Mouse (Mus musculus) right cerebral cortex, postnatal 36 days (tissue): ENCODE measurements at regions not wholly inside any gene's neighbourhood (a gene's known extent, or its start where the extent isn't known, plus 50 kb on each side); places are given as distances from the start of the nearest gene placed in this dataset.

Experiments used
- DNase-seq, 2 experiments: peaks; one replicate each; pipeline ENCODE4 v3.0.0; 2022; ENCODE audit warnings: low spot score in 2 of 2, mixed read lengths in 1 of 2

DNA sequence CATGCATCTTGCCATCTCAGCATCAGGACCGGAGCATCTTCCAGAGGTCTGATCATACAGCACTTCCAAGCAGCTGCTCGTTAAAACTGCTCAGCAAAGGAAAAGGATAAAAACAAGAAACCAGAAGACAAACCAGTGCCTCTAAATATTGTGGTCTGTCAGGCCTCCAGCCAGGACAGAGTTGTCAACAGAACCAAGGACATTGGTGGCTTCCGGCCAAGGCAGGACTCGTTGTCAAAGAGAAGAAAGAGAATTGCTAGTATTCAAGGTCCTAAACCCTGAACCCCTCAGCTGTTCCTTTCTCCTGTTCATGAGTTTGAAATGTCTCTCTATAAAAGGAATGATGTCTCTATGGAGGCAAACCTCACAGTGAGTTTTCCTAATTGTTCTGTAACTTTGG, 155.0 kb downstream of the Sp3 start:
- DNase-seq, result no peak

DNA sequence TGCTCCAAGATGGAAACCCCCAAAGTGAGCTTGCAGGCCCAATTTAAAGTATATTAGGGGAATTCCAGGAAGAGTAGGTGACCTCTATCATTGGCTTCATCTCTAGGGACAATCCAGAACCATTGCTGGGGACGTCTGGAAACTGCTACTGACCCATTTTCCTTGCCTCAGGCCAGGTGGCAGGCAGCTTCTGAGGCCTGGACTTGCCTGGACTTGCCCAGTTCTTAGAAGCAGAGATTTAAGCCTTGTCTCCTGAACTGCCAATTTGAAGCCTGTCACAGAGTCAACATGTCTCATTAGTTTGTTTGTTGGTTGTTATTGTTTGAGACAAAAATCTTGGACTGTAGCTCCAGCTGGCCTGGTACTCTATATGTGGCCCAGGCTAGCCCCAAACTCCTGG, 151.1 kb downstream of the Sp3 start:
- no peak for DNase-seq

DNA sequence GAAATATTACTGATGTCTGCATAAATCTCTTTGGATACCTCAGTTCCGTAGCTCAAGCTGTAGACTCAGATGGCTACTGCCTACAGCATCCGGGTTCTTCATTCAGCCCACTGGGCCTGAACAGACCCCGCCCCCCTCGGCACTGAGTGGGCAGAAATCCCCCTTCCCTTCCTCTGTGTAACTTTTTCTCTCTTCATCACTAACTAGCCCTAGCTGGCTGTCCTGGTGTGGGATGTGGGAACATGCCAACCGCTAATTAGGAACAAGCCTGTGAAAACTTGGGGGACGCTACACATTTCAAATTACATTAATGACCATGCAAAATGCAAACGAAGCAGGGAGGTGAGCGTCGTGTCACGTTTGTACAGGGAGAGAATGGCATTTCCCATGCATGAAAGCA, 147.5 kb downstream of the Sp3 start:
- DNase-seq, result no peak

DNA sequence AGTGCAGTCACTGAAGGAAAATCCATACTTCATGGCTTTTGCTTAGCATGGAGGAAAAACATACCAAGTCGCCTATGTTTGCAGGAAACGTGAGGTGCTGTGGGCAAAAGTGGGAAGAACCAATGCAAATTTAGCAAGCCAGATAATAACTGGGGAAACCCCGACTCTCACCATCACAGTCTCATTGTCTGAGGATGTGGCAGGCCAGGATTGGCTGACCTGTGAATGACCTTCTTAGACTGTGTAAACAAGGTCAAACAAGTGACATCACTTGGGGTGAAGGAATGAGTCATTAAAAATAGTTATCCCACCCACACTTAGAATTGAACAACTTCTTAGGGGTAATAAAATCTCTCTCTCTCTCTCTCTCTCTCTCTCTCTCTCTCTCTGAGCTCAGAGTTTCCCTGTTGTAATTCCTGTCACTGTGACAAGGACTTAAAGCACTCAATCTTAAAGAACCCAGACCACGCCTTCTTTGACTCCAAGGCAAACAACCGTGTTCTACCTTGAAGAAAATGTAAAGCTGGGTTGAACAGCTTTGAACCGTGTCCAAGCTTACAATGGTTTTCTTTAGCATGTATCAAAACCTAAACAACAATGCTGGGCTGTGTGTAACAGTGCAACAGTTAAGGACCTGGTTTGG, 142.0 kb downstream of the Sp3 start:
- no peak for DNase-seq

DNA sequence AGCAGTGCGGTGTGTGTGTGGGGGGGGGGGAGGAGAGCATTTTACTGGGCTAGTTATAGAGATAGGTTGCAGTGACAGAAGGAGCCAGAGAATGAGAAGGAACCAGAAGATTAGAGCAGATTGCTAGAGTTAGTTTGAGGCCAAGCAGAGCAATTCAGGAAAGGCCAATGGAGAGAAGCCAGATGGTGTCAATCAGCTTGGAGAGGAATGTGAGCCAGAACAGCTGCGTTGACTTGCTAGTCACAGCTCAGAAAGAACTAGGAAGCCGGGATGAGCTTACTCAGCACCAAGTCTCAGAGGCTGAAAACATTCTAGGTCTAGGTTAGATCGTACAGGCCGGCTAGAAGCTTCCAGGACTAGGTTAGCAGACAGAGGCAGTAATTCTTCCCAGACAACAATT, 140.6 kb downstream of the Sp3 start:
- DNase-seq, result no peak

DNA sequence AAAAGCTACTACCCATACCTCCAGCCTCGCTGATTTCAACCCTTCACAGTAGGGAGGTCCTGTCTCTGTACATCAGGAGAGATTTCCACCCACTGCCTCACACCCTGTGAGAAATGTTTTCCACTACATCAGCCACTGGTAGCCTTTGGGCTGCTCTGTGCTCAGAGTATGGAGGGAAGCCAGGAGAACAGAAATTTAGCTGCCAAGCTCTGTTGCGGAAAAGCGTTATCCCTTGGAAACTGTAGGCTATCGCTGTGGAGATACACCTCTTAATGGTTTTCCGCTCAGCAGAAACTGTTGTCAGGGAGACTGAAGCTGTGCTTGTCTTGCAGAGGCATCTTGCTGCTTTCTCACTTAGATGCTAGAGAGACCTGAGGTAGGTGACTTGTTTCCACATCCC, 138.9 kb downstream of the Sp3 start:
- no peak for DNase-seq

DNA sequence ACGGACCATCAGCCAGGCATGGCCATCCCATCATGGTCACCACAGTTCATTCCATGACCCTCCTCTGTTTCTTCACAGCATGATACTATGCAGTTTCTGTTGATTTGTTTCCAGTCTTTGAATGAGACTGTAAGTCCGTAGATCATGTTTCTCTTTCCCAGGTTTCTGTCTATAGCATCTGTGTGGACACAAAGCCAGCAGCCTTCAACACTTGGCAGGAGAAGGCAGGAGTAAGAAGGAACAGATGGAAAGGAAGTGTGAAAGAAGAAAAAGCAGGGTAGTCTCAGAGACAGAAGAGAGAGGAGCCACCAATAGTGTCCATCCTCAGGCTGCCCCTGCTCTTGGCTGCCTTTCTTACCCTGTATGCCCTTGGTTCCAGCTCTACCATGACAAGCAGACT, 136.6 kb downstream of the Sp3 start:
- DNase-seq, result no peak

DNA sequence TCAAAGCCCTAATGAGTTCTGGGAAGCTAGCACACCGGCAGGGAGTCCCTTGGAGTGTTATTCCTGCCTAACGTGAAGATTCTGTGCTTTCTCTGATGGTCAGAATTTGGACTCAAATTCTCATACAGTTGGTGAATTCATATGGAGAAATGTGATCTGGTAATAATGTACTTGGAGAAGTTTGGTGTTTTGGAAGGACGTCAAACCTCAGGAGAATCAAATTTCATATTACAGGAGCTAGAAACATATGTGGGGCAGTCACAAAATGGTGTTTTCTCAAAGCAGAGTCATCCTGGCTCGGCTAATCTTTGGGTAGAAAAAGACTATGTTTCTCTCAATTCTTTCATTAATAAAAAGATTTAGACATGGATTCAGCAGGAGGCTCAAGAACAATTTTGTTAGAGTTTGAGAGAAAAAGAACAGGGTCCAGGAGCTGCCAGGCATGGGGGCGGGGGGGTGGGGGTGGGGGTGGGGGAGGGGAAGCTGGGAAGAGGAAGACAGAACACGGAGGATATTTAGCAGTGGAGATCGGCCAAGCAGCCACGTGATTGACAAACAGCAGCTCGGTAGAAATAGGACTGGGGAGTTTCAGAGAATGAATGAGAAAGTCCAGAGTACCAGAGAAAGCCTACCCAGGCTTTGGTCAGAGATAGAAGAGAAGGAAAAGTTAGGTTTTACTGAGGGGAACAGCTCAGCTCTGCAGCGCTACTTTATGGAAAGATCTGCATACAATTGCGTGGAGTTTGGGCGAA, 130.6 kb downstream of the Sp3 start:
- DNase-seq, result no peak

DNA sequence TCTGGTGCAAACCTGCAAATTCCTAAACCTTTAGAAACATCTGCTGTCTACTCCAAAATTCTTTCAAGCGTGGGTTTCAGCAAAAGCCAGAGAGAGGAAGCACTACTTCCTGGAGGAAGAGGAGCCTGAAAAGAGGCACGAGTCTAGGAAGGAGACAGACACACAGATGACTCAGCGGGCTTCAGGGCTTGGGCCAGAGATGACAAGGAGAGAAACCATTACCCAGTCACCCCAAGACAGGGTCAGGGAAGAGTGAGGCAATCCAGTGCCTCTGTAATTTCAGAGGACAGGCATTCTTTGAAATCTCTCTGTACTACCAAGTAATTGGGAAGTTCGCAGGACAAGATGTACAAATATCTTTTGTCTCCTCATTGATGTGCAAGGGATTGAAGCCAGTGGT, 127.7 kb downstream of the Sp3 start:
- DNase-seq, result no peak

DNA sequence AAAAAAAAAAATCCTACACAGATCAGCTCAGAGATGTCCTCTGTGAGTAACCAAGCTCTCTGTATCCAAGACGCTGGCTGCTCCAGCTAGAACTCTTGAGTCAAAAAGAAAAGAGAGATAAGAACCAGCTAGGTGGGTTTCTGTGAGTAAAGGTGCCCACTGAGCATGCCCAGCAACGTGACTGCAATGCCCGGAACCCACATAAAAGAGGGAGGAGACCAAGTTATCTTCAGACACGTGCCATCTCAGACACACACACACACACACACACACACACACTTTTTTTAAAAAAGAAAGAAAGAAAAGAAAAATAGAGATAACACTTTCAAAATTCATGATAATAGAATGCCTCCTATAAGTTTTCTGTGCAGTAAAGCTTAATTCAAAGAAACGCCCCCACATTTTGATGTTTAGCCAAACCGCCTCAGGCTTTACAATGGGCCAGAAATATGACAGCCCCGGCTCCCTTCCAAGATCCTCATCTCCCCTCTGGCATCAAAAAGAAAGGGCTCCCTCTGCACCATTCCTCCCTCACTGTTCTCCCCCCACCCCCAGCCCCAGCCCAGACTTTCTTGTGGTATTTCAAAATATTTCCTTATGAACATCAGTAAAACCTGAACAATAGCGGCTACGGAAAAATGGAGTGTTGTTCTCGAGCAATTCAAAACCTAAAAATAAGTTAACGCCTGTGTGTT, 124.8 kb downstream of the Sp3 start:
- peak in 1 of 2 experiments; percentile 23 for DNase-seq

DNA sequence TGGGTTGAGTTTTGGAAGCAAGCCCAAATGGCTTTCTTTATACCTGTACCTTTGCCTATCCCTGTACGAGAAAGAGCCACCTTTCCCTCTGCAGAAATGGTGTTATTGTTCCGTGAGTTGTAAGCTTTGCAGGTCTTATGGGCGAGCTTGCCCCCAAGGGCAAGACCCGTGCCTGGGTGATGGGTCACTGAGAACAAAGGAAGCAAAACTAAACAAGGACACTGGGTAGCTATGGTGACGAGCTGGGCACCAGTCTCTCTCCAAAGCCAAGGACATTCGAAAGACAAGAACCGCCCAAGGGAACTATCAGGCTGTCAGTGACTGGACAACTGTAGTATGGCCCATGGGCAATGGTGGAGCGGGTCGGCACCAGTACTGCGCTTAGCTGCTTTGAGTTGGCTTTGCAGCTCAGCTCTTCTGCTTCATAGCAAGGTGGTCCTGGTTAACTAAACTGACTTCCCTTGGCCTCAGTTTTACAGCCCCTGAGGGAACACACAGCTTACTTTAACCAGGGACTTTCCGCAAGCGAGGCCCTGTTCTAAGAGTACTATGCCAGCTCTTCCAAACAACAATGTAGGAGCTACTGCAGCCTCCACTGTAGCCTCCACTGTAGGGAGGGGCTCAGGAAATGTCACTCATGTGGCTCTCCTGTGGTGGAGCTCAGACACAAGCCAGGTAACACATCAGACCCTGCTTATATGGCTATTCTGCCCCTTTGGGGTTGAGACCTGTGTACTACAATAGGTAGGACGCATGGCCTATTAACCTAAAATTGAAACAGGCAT, 124.1 kb downstream of the Sp3 start:
- no peak for DNase-seq

DNA sequence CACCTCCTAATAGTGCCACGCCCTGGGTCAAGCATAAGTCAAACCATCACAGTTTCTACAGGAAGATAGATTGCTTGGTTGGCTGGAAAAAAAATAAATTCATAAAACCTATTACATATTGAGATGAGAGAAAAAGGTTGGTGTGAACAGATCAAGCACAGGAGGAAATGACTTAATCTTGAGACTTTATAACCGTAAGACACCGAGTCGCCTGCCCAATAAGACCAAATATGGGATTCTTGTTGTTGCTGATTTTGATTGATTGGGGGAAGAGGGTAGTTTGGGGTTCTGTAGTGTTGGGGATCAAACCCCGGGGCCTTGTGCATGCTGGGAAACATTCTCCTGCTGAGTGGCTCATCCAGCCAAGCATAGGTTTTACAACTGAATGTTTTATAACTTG, 122.9 kb downstream of the Sp3 start:
- no peak for DNase-seq

DNA sequence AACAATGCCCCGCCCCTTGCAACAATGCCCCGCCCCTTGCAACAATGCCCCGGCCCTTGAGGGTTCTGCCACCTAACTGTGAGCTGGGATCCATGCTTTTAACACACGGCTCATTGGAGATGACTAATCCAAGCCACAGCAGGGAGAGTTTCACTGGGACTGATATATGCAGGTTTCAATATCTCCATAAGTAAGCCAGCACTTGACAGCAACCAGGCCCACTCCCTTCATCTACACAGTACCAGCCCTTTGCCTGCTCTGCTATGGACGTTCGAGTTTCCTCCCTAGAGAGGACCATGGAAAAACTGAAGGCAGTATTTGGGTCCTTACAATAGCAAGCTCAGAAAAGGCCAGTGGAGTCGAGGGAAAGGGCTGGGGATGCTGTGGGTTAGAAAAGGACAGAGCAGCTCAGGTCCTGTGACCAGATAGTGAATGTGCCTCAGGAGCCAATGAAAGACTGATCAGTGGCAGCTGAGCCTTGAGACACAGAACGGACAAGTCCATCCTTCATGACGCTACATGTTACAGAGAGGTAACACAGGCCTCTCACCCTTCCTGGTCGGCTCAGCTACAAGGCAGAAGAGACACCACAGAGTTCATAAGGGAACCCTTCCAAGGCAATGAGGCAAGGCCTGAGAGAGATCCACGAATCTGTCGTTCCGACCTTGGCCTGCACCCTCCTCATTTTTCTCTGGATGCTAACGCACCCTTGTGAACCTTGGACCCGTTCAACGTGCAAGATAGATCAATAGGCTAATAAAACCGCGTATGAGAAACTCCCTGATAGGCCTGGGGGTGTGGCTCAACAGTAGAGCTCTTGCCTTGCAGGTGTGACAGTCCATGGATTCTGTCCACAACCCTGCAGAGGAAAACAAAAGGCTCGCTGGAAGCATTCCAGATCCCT, 114.5 kb downstream of the Sp3 start:
- DNase-seq, result no peak

DNA sequence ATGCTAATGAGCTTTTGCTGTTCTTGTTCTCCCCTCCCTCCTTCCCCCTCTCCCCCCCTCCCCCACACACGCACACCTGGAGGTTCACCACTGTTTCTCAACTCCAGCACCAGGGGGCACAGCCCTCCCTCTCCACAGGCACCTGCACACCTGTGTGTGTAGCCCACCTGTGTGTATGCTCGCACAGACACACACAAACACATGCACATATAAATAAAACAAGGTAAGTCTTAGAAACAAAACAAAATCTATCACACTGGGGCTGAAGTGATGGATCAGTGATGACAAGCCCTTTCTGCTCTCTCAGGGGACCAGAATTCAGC, 113.9 kb downstream of the Sp3 start:
- DNase-seq, result no peak

DNA sequence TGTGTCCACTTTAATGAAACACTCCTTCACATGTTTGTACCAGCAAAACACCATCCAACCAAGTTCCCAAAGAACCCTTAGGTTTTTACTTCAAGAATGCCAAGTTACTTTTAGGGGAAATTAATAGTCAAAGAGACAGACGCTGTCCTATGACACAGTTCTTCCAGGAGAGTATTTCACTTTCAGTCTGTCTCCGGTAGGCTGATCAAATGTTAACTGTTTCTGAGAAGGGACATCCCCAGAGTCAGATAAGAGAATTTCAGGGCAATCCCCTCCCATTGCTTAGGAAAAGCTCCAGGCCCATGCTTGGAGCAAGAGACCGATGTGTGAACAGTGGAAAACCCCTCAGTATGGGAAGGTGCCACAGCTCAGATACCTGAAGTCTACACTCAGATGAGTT, 112.1 kb downstream of the Sp3 start:
- DNase-seq, result no peak

DNA sequence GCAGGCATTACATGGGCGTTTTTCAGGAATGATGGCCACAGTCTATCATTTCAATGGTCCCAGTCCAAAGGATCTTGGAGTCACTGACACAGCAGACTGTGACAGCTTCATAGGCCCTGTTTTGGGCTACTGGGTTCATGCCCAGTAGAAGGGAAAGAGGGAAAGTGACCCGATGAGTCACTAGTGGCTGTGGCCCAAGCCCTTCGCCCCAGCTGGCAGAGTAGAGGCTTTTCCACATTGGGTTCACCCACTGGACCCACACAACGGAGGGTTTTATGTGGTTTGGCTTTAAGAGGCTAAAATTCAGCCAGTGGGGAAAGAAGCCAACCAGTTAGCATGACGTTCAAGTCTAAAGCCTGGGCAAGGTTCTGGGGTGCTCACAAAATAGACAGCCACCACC, 108.4 kb downstream of the Sp3 start:
- DNase-seq, result peak; percentile 11 to 20

DNA sequence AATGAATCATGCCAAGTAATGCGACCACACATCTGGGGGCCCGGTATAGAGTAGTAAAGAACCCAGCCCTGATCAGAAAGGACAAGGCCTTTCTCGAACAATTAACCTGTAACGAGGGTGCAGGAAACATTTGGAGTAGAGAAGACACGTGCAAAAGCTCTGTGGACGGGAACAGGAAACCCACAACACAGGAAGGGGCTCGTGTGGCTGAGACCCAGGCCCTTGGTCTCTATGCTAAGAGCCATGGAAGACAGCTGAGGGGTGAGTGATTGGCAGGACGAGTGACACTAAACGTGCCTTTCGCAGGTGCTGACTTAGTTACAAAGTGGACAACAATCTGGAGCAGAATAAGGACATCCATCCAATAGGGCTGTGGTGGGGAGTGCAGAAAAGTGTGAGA, 106.3 kb downstream of the Sp3 start:
- DNase-seq, result no peak

DNA sequence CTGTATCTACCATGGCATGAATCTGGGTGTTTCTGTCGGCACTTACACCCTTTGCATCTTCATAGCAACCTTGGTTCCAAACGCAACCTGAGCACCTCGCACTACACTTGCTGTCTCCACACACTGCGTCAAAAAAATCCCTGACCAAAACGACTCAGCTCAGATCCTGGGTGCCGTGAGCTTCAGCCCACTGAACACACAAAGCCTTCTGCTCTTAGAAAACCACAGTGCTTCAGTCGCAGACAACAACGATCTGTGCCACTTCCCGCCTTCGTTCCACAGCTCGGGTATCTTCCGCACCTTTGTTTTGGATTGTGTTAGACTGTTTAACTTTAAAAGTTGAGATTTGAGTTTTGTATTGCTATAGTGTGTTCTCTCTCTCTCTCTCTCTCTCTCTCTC, 105.7 kb downstream of the Sp3 start:
- DNase-seq, result no peak

DNA sequence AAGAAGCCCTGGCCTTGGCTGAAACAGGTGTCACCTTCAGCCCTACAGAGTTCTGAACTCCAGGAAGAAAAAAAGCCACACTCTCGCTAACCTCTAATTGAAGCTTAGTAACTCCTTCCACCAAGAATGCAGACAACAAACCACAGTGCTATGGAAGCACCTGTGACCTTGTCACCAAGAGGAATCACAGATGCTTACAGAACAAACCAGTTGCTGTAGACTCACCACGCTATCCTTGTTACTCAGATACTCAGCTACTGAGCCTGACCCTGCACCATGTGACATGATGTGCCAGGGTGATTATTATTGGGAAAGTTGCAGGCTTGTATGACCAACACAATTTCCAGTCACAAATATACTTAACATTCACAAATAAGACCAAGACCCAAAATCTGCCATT, 104.6 kb downstream of the Sp3 start:
- no peak for DNase-seq

DNA sequence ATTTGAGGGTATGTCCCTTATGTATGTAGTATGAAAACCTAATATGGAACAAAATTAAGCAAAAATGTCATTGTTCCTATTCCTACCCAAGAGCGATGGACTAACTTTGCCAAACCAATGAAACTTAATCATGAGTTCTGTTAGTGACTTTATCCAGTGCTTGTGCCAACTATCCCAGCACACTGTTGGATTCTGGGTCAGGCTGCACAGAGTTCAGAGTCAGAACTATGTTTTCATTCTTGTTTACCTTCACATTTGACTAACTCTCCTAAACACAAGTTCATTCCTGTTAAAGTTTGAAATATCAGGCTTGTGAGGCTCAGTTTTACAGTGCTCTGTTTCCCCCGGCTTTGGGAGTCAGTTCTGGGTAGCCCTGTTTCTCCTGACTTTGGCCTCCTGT, 100.2 kb downstream of the Sp3 start:
- no peak for DNase-seq

DNA sequence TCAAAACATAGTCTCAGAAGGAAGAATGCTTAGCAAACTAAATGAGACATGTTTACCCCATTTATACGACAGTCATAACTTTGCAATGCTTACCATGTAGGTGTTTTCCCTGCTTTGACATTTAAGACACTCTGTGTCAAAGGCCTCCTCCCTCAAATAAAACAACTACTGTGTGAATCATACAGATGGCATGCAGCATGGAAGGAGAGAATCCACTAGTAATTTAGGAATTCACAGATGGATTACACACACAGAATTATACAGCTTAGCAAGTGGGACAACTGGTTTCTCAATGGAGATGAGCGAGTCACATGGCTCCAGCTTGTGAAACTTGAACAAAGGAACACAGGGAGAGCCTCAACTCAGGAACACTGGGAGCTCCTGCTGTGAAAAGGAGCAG, 98.7 kb downstream of the Sp3 start:
- DNase-seq, result no peak

DNA sequence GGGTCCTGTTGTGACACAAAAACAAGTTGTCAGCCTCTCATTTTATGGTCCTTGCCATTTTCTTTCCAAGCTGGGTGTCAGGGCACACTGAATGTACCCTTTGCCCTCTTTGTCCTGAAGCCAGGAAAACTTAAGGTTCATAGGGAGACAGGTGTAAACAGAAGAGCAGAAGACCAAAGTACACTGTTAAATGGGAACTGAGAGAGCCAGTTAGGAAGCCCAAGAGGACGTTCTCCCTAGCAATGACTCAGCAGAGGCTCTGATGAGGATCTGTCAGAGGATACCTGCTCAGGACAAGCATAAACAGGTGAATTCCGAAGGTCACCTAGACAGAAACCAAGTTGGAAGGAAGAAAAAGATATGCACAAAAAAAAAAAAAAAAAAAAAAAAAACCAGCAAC, 94.0 kb downstream of the Sp3 start:
- DNase-seq, result no peak
